Mouse (Mus musculus) testis, adult 2 months (tissue): Measurements from ENCODE around the gene Vkorc1l1.

Source experiments
- CTCF ChIP-seq: fragments of 200-500 bp; IDR thresholded peaks from 2 replicates; pipeline ENCODE4 v1.5.1; 2012; ENCODE audit warnings: low read depth, mild to moderate bottlenecking, inconsistent platforms, low read length, moderate library complexity; ENCODE audit not compliant: control insufficient read depth, insufficient read depth, insufficient replicate concordance
- POLR2A ChIP-seq: fragments of 200-500 bp; IDR thresholded peaks from 2 replicates; pipeline ENCODE4 v1.6.1; 2012; ENCODE audit warnings: low read depth, mild to moderate bottlenecking, inconsistent platforms, low read length, moderate library complexity; ENCODE audit not compliant: control insufficient read depth

GRCm38 (mm10) chr5:130031410-130032390 is 89.9 kb downstream of the Vkorc1l1 start:
- TF ChIP-seq CTCF = no peak
- TF ChIP-seq POLR2A = no peak
